ENCODE assay signal across 8 mouse cellular contexts in the genomic region with DNA sequence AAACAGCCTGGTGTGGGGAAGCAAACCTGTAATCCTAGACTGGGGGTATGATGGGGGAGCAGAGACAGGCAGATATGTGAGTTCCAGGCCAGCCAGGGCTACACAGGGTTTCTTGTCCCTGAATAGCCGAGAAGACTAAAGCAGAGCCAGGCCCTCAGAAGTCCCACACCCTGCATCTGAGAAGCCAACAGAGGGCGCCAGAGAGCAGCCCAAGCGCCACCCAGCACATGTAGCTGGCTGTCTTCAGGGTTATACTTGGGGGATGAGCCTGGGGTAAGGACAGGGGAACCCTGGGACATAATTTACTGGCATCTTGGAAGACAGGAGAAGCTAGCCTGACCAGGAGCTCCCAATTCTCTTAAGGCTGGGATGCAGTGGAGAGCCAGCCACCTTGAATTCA. TPM values are rescaled to one million over a fixed set of nuclear protein-coding genes. Genes with fewer than 3 reads are reported as not detected.
DNase-seq lines count a peak whose midpoint lies in the region; ATAC-seq and TF ChIP-seq lines count a peak whose summit lies in the region.

No protein-coding gene starts in this region.

- no peak overlapping the region for H3K4me2 ChIP-seq in embryonic facial prominence, embryonic 14.5 days (ENCODE audit: low read depth, low read length)
- H3K4me2 ChIP-seq in heart, embryonic 15.5 days, result no peak overlapping the region

- DNase-seq in adrenal gland, postnatal 4 days (ENCODE audit: low spot score in 2 of 2), result peak; percentile 50 to 59
- DNase-seq in embryonic facial prominence, embryonic 14.5 days (ENCODE audit: low spot score), result peak; percentile 77
- DNase-seq in kidney, postnatal 36 days, result peak; percentile 80 to 93
- DNase-seq in lung, postnatal 10 days, result peak; percentile 86
- DNase-seq in right cerebral cortex, postnatal 10 days (ENCODE audit: low spot score in 2 of 2), result peak; percentile 71 to 77
- DNase-seq in urinary bladder, postnatal 36 days (ENCODE audit: low spot score in 2 of 2), result peak; percentile 53 to 78

- H3K27me3 ChIP-seq in E14TG2a.4 (ENCODE audit: insufficient read depth, low read length), result no peaks in the 10 kb centered on the region
- no peaks in the 10 kb centered on the region for H3K27me3 ChIP-seq in embryonic facial prominence, embryonic 14.5 days (replicated peaks; ENCODE audit: control insufficient read depth, insufficient read depth, low read length)
- H3K27me3 ChIP-seq in heart, embryonic 15.5 days, result no peaks in the 10 kb centered on the region

- peaks cover 73% of the 10 kb centered on the region for H3K4me1 ChIP-seq in E14TG2a.4 (replicated peaks; ENCODE audit: low read depth, low read length)
- peaks cover 12% of the 10 kb centered on the region for H3K4me1 ChIP-seq in embryonic facial prominence, embryonic 14.5 days (ENCODE audit: control insufficient read depth, insufficient read depth, low read length)
- peaks cover 76% of the 10 kb centered on the region for H3K4me1 ChIP-seq in heart, embryonic 15.5 days (replicated peaks)

- no peak overlapping the region for H3K4me3 ChIP-seq in E14TG2a.4 (replicated peaks; ENCODE audit: low read length)
- H3K4me3 ChIP-seq in embryonic facial prominence, embryonic 14.5 days (ENCODE audit: low read depth, low read length), result no peak overlapping the region
- no peak overlapping the region for H3K4me3 ChIP-seq in heart, embryonic 15.5 days

- TF ChIP-seq CTCF in E14TG2a.4 (conservative IDR thresholded peaks at IDR 0.05; ENCODE audit: low read length), result peak; percentile 52

- no peak overlapping the region; the same call in 1 of the 2 replicates for H3K9ac ChIP-seq in embryonic facial prominence, embryonic 14.5 days (ENCODE audit: low read depth, low read length)
- H3K9ac ChIP-seq in heart, embryonic 15.5 days, result no peak overlapping the region

- peak; percentile 70 for ATAC-seq in embryonic facial prominence, embryonic 14.5 days (ENCODE audit: low read depth)
- ATAC-seq in heart, embryonic 15.5 days (replicated peaks; ENCODE audit: insufficient number of reproducible peaks, insufficient read depth, low FRiP score, low read depth), result no peak

- no peak overlapping the region for H3K27ac ChIP-seq in embryonic facial prominence, embryonic 14.5 days (replicated peaks; ENCODE audit: low read depth, low read length)
- H3K27ac ChIP-seq in heart, embryonic 15.5 days, result peak overlapping the region; percentile 91; the same call in 1 of the 2 replicates

- 5% methylated on average over 3 of the region's 3 CpGs for WGBS in embryonic facial prominence, embryonic 14.5 days
- 9% methylated on average over 3 of the region's 3 CpGs for WGBS in heart, embryonic 15.5 days

- peaks cover 67% of the 10 kb centered on the region for H3K36me3 ChIP-seq in E14TG2a.4 (ENCODE audit: insufficient read depth, low read length)
- H3K36me3 ChIP-seq in embryonic facial prominence, embryonic 14.5 days (ENCODE audit: control insufficient read depth, insufficient read depth, low read length), result peaks cover 63% of the 10 kb centered on the region
- peaks cover 6% of the 10 kb centered on the region; the same call in 1 of the 2 replicates for H3K36me3 ChIP-seq in heart, embryonic 15.5 days

- H3K9me3 ChIP-seq in E14TG2a.4 (ENCODE audit: low read length), result no peaks in the 10 kb centered on the region
- no peaks in the 10 kb centered on the region for H3K9me3 ChIP-seq in embryonic facial prominence, embryonic 14.5 days (ENCODE audit: control insufficient read depth, low read length)
- H3K9me3 ChIP-seq in heart, embryonic 15.5 days (replicated peaks), result no peaks in the 10 kb centered on the region

RNA-seq across cellular contexts. Expression of gene Ppil1, which starts 4.5 kb away (rescaled TPM):
- 10 to 100 TPM; 31.2 to 33.2 TPM for total RNA-seq in adrenal gland, postnatal 4 days (2021)
- 108 and 117 TPM in 2 replicates for polyA plus RNA-seq in embryonic facial prominence, embryonic 14.5 days (2014; fragmentation: Nextera tagmentation; extraction: Ambion mirVana)
- 86.8 and 107 TPM in 2 replicates for polyA plus RNA-seq in heart, embryonic 15.5 days (2015; fragmentation: Nextera tagmentation; extraction: Ambion mirVana)

RNA-seq across cellular contexts. Expression of gene BC004004, which starts 9.1 kb away (rescaled TPM):
- total RNA-seq in adrenal gland, postnatal 4 days (2021), result 100 to 1,000 TPM; 115 to 116 TPM
- polyA plus RNA-seq in embryonic facial prominence, embryonic 14.5 days (2014; fragmentation: Nextera tagmentation; extraction: Ambion mirVana), result 82.1 and 85.6 TPM in 2 replicates
- 91.1 and 96.0 TPM in 2 replicates for polyA plus RNA-seq in heart, embryonic 15.5 days (2015; fragmentation: Nextera tagmentation; extraction: Ambion mirVana)

RNA-seq across cellular contexts. Expression of gene Cpne5, which starts 21.5 kb away (rescaled TPM):
- 1 to 10 TPM; 2.8 to 2.9 TPM for total RNA-seq in adrenal gland, postnatal 4 days (2021)
- polyA plus RNA-seq in embryonic facial prominence, embryonic 14.5 days (2014; fragmentation: Nextera tagmentation; extraction: Ambion mirVana), result 12.4 and 17.1 TPM in 2 replicates
- 14.9 and 17.9 TPM in 2 replicates for polyA plus RNA-seq in heart, embryonic 15.5 days (2015; fragmentation: Nextera tagmentation; extraction: Ambion mirVana)

RNA-seq across cellular contexts. Expression of gene Pi16, which starts 58.0 kb away (rescaled TPM):
- total RNA-seq in adrenal gland, postnatal 4 days (2021), result 10 to 100 TPM; 11.3 to 13.3 TPM
- 1.8 and 3.0 TPM in 2 replicates for polyA plus RNA-seq in embryonic facial prominence, embryonic 14.5 days (2014; fragmentation: Nextera tagmentation; extraction: Ambion mirVana)
- polyA plus RNA-seq in heart, embryonic 15.5 days (2015; fragmentation: Nextera tagmentation; extraction: Ambion mirVana), result 4.3 and 5.8 TPM in 2 replicates
